Mouse (Mus musculus) limb, embryonic 11.5 days (tissue): ENCODE measurements around the gene Pclo. TPM values are rescaled to one million over a fixed set of nuclear protein-coding genes. Genes with fewer than 3 reads are reported as not detected.
"Not testable (repeated sequence)": the region's sequence is repeated elsewhere in the genome, so short reads cannot be mapped to it uniquely, and the experiment has no call there.

ENCODE experiments used
- ATAC-seq: fragments of 200-750 bp; cut with Nextera tagmentation; 2 replicates; pipeline ENCODE4 v1.8.0; 2017; ENCODE audit warnings: low read depth; ENCODE audit not compliant: insufficient number of reproducible peaks, low FRiP score, low TSS enrichment
- DNase-seq: peaks from one replicate; pipeline ENCODE4 v3.0.0-alpha.2; 2015; ENCODE audit warnings: low spot score
- H3K27ac ChIP-seq: fragments of 300-500 bp; sonication (generic); replicated peaks from 2 replicates; pipeline ENCODE4 v1.5.1; 2014; ENCODE audit warnings: low read depth, mild to moderate bottlenecking, low read length
- H3K27me3 ChIP-seq: fragments of 300-500 bp; sonication (generic); 2 replicates; pipeline ENCODE4 v1.6.1; 2014; ENCODE audit warnings: mild to moderate bottlenecking, low read length, mixed read lengths; ENCODE audit not compliant: control insufficient read depth, insufficient read depth
- H3K36me3 ChIP-seq: fragments of 300-500 bp; sonication (generic); 2 replicates; pipeline ENCODE4 v1.6.1; 2014; ENCODE audit warnings: mild to moderate bottlenecking, low read length, moderate library complexity, mixed read lengths; ENCODE audit not compliant: control insufficient read depth, insufficient read depth
- H3K4me1 ChIP-seq: fragments of 300-500 bp; sonication (generic); 2 replicates; pipeline ENCODE4 v1.6.1; 2014; ENCODE audit warnings: low read length, mixed read lengths; ENCODE audit not compliant: control insufficient read depth, insufficient read depth
- H3K4me2 ChIP-seq: fragments of 300-500 bp; sonication (generic); 2 replicates; pipeline ENCODE4 v1.6.1; 2014; ENCODE audit warnings: low read depth, mild to moderate bottlenecking, moderate library complexity; ENCODE audit not compliant: severe bottlenecking
- H3K4me3 ChIP-seq: fragments of 300-500 bp; sonication (generic); 2 replicates; pipeline ENCODE4 v1.5.1; 2014; ENCODE audit warnings: low read depth, low read length
- H3K9ac ChIP-seq: fragments of 300-500 bp; sonication (generic); 2 replicates; pipeline ENCODE4 v1.6.1; 2014; ENCODE audit warnings: mild to moderate bottlenecking, low read length
- H3K9me3 ChIP-seq: fragments of 300-500 bp; sonication (generic); 2 replicates; pipeline ENCODE4 v1.6.1; 2016; ENCODE audit warnings: low read length; ENCODE audit not compliant: control insufficient read depth
- WGBS: fragments of 180-500 bp; shearing (Covaris S2); extraction: QIAGEN DNeasy Blood & Tissue Kit; methylation state at CpG from one replicate; pipeline ENCODE4 v1.1.7; 2014; 5-methylcytosine and 5-hydroxymethylcytosine counted together
- polyA plus RNA-seq: library from polyadenylated mRNA; unstranded; fragments of >200 nt; fragmentation: Nextera tagmentation; extraction: Ambion mirVana; gene quantifications from 2 replicates; pipeline ENCODE4 v1.2.1, GENCODE M21; 2014

Pclo gene
- polyA plus RNA-seq, 1 experiment from 2014 or later, result 0.21 TPM

DNA sequence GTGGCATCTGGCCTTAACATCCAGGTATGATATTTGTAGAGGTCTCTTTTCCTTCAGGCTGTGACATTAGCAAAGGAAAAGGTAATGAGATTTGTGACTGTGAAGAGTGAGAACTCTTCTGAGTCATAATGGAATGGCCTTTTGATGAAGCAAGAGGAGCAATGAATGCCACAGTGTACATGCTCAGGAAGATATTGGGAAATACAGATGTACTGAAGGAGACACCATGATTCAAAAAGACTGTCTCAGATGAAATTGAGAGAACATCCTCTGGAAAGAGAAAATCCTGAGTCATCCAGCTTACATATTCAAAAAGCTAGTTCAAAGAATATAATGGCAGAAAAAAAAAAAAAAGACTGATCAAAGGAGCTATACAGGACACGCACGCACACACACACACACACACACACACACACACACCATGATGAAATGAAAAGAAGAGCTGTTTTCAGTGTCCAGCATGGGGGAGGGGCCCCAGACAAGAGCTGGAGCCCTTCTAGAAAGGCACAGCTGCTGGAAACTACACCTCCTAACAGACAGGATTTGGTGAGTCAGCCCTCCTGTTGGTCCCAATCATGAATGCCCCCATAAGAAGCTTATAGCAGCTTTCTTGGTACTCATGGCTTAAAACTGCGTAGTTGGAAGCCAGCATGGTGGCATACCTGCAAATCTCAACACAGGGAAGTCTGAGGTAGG is 318.6 kb downstream of the Pclo start:
- Histone ChIP-seq H3K27me3 (no peaks in the 10 kb centered on the region), H3K4me3 (no peak overlapping the region), H3K9me3 (no peaks in the 10 kb centered on the region), H3K9ac (no peak overlapping the region), H3K27ac (no peak overlapping the region), H3K36me3 (no peaks in the 10 kb centered on the region), H3K4me1 (no peaks in the 10 kb centered on the region), H3K4me2 (no peak overlapping the region)
- 81% methylated on average over 3 of the region's 3 CpGs for WGBS
- no peak for DNase-seq
- ATAC-seq, result no peak

DNA sequence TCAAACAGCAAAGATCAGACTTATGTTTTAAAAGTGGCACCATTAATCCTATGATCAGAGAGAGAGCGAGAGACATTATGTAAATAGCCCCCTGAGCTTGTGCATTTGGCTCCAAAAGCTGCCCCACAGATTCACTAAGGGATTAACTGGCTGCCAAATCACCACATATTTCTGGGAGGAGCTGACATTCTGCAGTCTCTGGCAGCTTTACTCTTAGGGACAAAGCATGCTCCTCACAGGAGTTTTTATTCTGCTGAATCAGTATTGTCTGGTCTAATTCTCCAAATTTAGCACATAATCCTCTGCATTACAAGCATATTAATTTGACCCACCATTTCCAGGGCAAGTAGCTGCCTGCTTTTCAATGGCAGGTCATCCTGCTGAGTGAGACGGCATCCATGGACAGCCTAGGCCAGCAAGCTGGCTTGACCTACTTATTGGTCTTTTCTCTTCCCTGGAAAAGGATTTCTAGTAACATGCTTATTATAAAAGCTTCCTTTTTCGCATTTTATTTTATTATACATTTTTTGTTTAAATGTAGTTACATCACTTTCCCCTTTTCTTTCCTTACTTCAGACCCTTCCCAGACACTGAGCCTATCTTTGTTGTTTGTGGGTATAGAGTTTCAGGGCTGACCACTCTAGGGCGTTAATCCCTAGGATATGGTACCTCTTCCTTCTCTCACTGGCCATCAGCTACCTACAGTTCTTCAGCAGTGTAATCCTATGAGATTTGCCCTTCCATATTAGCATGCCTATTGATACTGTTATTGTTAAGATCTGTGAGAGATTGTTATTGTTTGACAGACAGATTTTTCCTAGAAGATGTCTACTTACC is 319.7 kb downstream of the Pclo start:
- no peak overlapping the region for H3K27ac ChIP-seq
- ATAC-seq, result no peak
- WGBS, result 82% methylated on average over 4 of the region's 4 CpGs

GRCm38 (mm10) chr5:14853650-14854049 is 338.9 kb downstream of the Pclo start:
- no peaks in the 10 kb centered on the region for H3K36me3 ChIP-seq
- no peak overlapping the region for H3K4me3 ChIP-seq
- no peak for ATAC-seq
- no peak for DNase-seq
- no peak overlapping the region for H3K9ac ChIP-seq
- H3K9me3 ChIP-seq, result no peaks in the 10 kb centered on the region; the same call in 1 of the 2 replicates
- no peak overlapping the region for H3K27ac ChIP-seq
- H3K27me3 ChIP-seq, result no peaks in the 10 kb centered on the region
- H3K4me2 ChIP-seq, result no peak overlapping the region
- H3K4me1 ChIP-seq, result no peaks in the 10 kb centered on the region

More for the DNA sequence above, 319.7 kb downstream of the Pclo start:
- Histone ChIP-seq H3K9ac (no peak overlapping the region), H3K9me3 (no peaks in the 10 kb centered on the region), H3K4me1 (no peaks in the 10 kb centered on the region), H3K4me3 (no peak overlapping the region), H3K36me3 (no peaks in the 10 kb centered on the region), H3K27me3 (no peaks in the 10 kb centered on the region), H3K4me2 (no peak overlapping the region)
- no peak for DNase-seq

GRCm38 (mm10) chr5:14885291-14885690 is 370.6 kb downstream of the Pclo start:
- DNase-seq, H3K4me2 ChIP-seq, H3K9ac ChIP-seq, H3K27ac ChIP-seq, ATAC-seq, H3K4me3 ChIP-seq, H3K36me3 ChIP-seq, H3K9me3 ChIP-seq, H3K27me3 ChIP-seq, H3K4me1 ChIP-seq: not testable (repeated sequence)
- 82% methylated on average over 2 of the region's 2 CpGs for WGBS

- Histone ChIP-seq H3K36me3 (no peaks in the 10 kb centered on the region), H3K9ac (no peak overlapping the region), H3K4me3 (no peak overlapping the region), H3K4me1 (no peaks in the 10 kb centered on the region), H3K27me3 (no peaks in the 10 kb centered on the region), H3K27ac (no peak overlapping the region), H3K9me3 (no peaks in the 10 kb centered on the region; the same call in 1 of the 2 replicates), H3K4me2 (no peak overlapping the region)
- DNase-seq (no peak), ATAC-seq (no peak)
- WGBS, result 74% methylated on average over 3 of the region's 3 CpGs
Observed at GRCm38 (mm10) chr5:14892242-14892641, 377.5 kb downstream of the Pclo start.

GRCm38 (mm10) chr5:14903539-14903938 is 388.8 kb downstream of the Pclo start:
- not testable (repeated sequence) for H3K36me3 ChIP-seq, H3K9ac ChIP-seq, H3K4me1 ChIP-seq, H3K27ac ChIP-seq, H3K27me3 ChIP-seq, DNase-seq, H3K4me2 ChIP-seq, ATAC-seq, H3K9me3 ChIP-seq, H3K4me3 ChIP-seq
- 17% methylated on average over 3 of the region's 3 CpGs for WGBS
